Comparison of ENCODE assay signal across 17 mouse cellular contexts in the genomic region with DNA sequence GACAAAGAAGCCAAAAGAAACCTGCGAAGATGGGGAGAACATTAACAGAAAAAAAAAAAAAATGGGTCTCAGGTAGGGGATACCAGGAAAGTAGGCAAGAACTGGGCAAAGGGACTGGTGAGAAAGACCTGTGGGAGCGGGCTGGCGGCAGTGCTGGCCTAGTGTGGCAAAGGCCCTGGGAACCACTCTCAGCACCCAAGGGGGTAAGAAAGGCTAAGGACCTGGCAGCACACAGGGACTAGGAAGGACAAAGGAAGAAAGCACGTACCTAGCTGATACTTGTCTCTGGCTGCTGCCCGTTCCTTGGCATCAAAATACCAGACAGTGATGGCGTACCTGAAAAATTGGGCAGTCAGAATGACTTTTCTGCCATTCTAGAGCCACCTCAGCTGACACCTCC. TPM values are rescaled to one million over a fixed set of nuclear protein-coding genes. Genes with fewer than 3 reads are reported as not detected.
"Had no signal": no experiment of that assay in that cellular context is flagged by ENCODE, and none has a peak within 500 bp of the region (broad histone marks: within the 10 kb centered on the region; RNA-seq: fewer than 3 reads in every experiment).

No protein-coding gene starts in this region.

- H3K27ac ChIP-seq: left cerebral cortex, adult 2 months; limb, embryonic 10.5 days; liver, embryonic 15.5 days; midbrain, embryonic 13.5 days; stomach, embryonic 15.5 days had no signal

- H3K9me3 ChIP-seq: limb, embryonic 10.5 days; liver, embryonic 15.5 days; midbrain, embryonic 13.5 days; stomach, embryonic 15.5 days had no signal

- H3K4me3 ChIP-seq: left cerebral cortex, adult 2 months; limb, embryonic 10.5 days; liver, embryonic 15.5 days; midbrain, embryonic 13.5 days; stomach, embryonic 15.5 days had no signal

- H3K9ac ChIP-seq: liver, embryonic 15.5 days; midbrain, embryonic 13.5 days; stomach, embryonic 15.5 days had no signal

- H3K27me3 ChIP-seq: liver, embryonic 15.5 days; midbrain, embryonic 13.5 days; stomach, embryonic 15.5 days had no signal

- H3K4me2 ChIP-seq: liver, embryonic 11.5 days; liver, embryonic 15.5 days; stomach, embryonic 15.5 days had no signal

RNA-seq across cellular contexts. Expression of a gene that starts 5.7 kb away (rescaled TPM):
- total RNA-seq: layer of hippocampus, adult 8-10 months; layer of hippocampus, postnatal 25 days; left cerebral cortex, adult 2 months; left cerebral cortex, postnatal 14 days; megakaryocyte progenitor cell, adult 5-6 weeks; midbrain, postnatal 0 days had no signal
- polyA plus RNA-seq: limb, embryonic 14.5 days; liver, embryonic 11.5 days; liver, embryonic 15.5 days; lung, adult 2 months; lung, postnatal 0 days; spleen, adult 2 months; stomach, embryonic 15.5 days; testis, adult 2 months had no signal

RNA-seq across cellular contexts. Expression of a gene that starts 21.6 kb away (rescaled TPM):
- total RNA-seq: layer of hippocampus, adult 8-10 months; layer of hippocampus, postnatal 25 days; left cerebral cortex, adult 2 months; left cerebral cortex, postnatal 14 days; megakaryocyte progenitor cell, adult 5-6 weeks; midbrain, postnatal 0 days had no signal
- polyA plus RNA-seq: liver, embryonic 11.5 days; liver, embryonic 15.5 days; lung, adult 2 months; lung, postnatal 0 days; midbrain, postnatal 0 days; neural tube, embryonic 14.5 days; spleen, adult 2 months; testis, adult 2 months had no signal

RNA-seq across cellular contexts. Expression of a gene that starts 21.7 kb away (rescaled TPM):
- total RNA-seq: megakaryocyte progenitor cell, adult 5-6 weeks had no signal
